ENCODE assay signal across 19 mouse cellular contexts in genomic region chr7:130493346-130493745, GRCm38 (mm10).
"Had no signal": no experiment of that assay in that cellular context is flagged by ENCODE, and none has a peak within 500 bp of the region (broad histone marks: within the 10 kb centered on the region; RNA-seq: fewer than 3 reads in every experiment).

No protein-coding gene starts in this region.

- H3K4me3 ChIP-seq: limb, embryonic 10.5 days; limb, embryonic 13.5 days; liver, embryonic 12.5 days; liver, embryonic 15.5 days; lung, embryonic 15.5 days had no signal

- DNase-seq: kidney, adult 2 months; kidney, postnatal 25 days; liver; lung, adult 18-20 months; lung, postnatal 10 days; lung, postnatal 36 days; midbrain, embryonic 14.5 days; right cerebral cortex, adult 18-20 months; right cerebral cortex, postnatal 14 days; right cerebral cortex, postnatal 4 days; thymus, postnatal 25 days had no signal

- H3K27ac ChIP-seq: kidney, postnatal 0 days; limb, embryonic 10.5 days; limb, embryonic 13.5 days; liver, embryonic 12.5 days; liver, embryonic 15.5 days; lung, embryonic 15.5 days; stomach, postnatal 0 days had no signal

- H3K9me3 ChIP-seq: limb, embryonic 10.5 days; limb, embryonic 13.5 days; liver, embryonic 12.5 days; liver, embryonic 15.5 days; lung, embryonic 15.5 days had no signal

- ATAC-seq: liver, embryonic 12.5 days had no signal

- H3K27me3 ChIP-seq: limb, embryonic 13.5 days; liver, embryonic 12.5 days; liver, embryonic 15.5 days; lung, embryonic 15.5 days had no signal

- H3K4me2 ChIP-seq: limb, embryonic 13.5 days; liver, embryonic 12.5 days; liver, embryonic 15.5 days; lung, embryonic 15.5 days; midbrain, embryonic 11.5 days had no signal

- H3K4me1 ChIP-seq: liver, embryonic 12.5 days; lung, embryonic 15.5 days had no signal

- H3K9ac ChIP-seq: limb, embryonic 13.5 days; liver, embryonic 12.5 days; liver, embryonic 15.5 days; lung, embryonic 15.5 days had no signal
